Mouse (Mus musculus): ENCODE results near the gene Plcl2.

Plcl2 gene

GRCm38 (mm10) chr17:50735955-50736533 lies 226.8 kb downstream of the Plcl2 start:
- DNase-seq (ENCODE audit: low spot score): no peak

- DNase-seq (ENCODE audit: low spot score): no peak
Observed at GRCm38 (mm10) chr17:50737068-50737467, 227.9 kb downstream of the Plcl2 start.

Measured in left cerebral cortex, adult 11 months (tissue).